Mouse (Mus musculus) intestine, embryonic 14.5 days (tissue): ENCODE measurements around the gene A030005K14Rik. TPM values are rescaled to one million over a fixed set of nuclear protein-coding genes. Genes with fewer than 3 reads are reported as not detected.

Source experiments
- ATAC-seq: fragments of 200-750 bp; cut with Nextera tagmentation; replicated peaks from 2 replicates; pipeline ENCODE4 v1.8.0; 2017; ENCODE audit warnings: low read depth, moderate number of reproducible peaks, moderate TSS enrichment, moderate library complexity; ENCODE audit not compliant: low FRiP score, low TSS enrichment
- DNase-seq: peaks from one replicate; pipeline ENCODE4 v3.0.0-alpha.2; 2018; ENCODE audit warnings: low spot score
- H3K27ac ChIP-seq: fragments of 300-500 bp; sonication (generic); 2 replicates; pipeline ENCODE4 v1.5.1; 2014; ENCODE audit warnings: low read depth, mild to moderate bottlenecking, control low read depth
- H3K27me3 ChIP-seq: fragments of 300-500 bp; sonication (generic); replicated peaks from 2 replicates; pipeline ENCODE4 v1.6.1; 2014; ENCODE audit warnings: low read length, control low read depth; ENCODE audit not compliant: control insufficient read depth, insufficient read depth
- H3K36me3 ChIP-seq: fragments of 300-500 bp; sonication (generic); 2 replicates; pipeline ENCODE4 v1.6.1; 2014; ENCODE audit warnings: low read length, control low read depth; ENCODE audit not compliant: control insufficient read depth, insufficient read depth
- H3K4me1 ChIP-seq: fragments of 300-500 bp; sonication (generic); replicated peaks from 2 replicates; pipeline ENCODE4 v1.6.1; 2014; ENCODE audit warnings: low read length, control low read depth, mixed read lengths; ENCODE audit not compliant: control insufficient read depth, insufficient read depth
- H3K4me2 ChIP-seq: fragments of 300-500 bp; sonication (generic); 2 replicates; pipeline ENCODE4 v1.6.1; 2014; ENCODE audit warnings: low read length
- H3K4me3 ChIP-seq: fragments of 300-500 bp; sonication (generic); 2 replicates; pipeline ENCODE4 v1.5.1; 2014; ENCODE audit warnings: low read depth, low read length, control low read depth, mixed read lengths
- H3K9ac ChIP-seq: fragments of 300-500 bp; sonication (generic); 2 replicates; pipeline ENCODE4 v1.6.1; 2014; ENCODE audit warnings: mild to moderate bottlenecking, low read length
- H3K9me3 ChIP-seq: fragments of 300-500 bp; sonication (generic); 2 replicates; pipeline ENCODE4 v1.6.1; 2016; ENCODE audit warnings: low read length, control low read depth; ENCODE audit not compliant: control insufficient read depth
- WGBS: fragments of 180-500 bp; shearing (Covaris S2); extraction: QIAGEN DNeasy Blood & Tissue Kit; methylation state at CpG from one replicate; pipeline ENCODE4 v1.1.7; 2014; 5-methylcytosine and 5-hydroxymethylcytosine counted together
- polyA plus RNA-seq: library from polyadenylated mRNA; unstranded; fragments of >200 nt; fragmentation: Nextera tagmentation; extraction: Ambion mirVana; gene quantifications from 2 replicates; pipeline ENCODE4 v1.2.1, GENCODE M21; 2014

The A030005K14Rik gene
- polyA plus RNA-seq, result not detected in 2 replicates

GRCm38 (mm10) chr1:83059278-83059677, at the start of gene A030005K14Rik:
TSS of gene A030005K14Rik (minus strand) at chr1:83059378.
- no peak for ATAC-seq
- WGBS, result 82% methylated on average over 9 of the region's 9 CpGs
- Histone ChIP-seq H3K36me3 (no peaks in the 10 kb centered on the region), H3K9ac (no peak within 1 kb of the TSS), H3K27ac (no peak within 1 kb of the TSS), H3K4me1 (no peaks in the 10 kb centered on the region), H3K9me3 (no peaks in the 10 kb centered on the region), H3K4me3 (no peak within 1 kb of the TSS), H3K4me2 (no peak within 1 kb of the TSS), H3K27me3 (no peaks in the 10 kb centered on the region)
- DNase-seq, result peak; percentile 16

DNA sequence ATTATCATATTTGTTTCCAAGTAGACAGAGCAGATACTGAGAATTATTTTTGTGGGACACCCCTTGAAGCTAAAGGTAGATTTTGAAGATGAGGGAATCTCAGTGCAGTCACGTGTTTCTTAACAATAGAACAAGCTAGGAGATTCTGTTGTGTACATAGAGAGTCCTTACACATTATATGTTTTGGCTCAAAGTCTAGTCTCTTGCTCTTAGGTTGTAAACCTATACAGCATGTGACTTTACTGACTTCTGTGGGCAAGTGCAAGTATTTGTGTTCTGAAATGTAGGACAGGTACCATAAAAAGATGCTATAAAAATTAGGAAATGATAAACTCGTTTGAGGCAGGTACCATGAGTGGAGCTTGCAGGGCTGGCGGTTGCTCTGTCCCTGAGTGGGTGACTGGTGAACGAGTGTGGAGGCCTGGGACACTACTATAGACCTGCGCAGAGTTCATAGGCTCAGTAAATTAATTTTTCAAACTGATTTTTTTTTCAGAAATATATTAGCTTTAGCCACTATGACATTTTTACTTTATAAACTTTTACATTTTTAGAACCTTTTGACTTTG, 48.3 kb upstream of the A030005K14Rik start:
- no peak overlapping the region for H3K9ac ChIP-seq
- H3K4me1 ChIP-seq, result no peaks in the 10 kb centered on the region; the same call in 1 of the 2 replicates
- peak; percentile 80 for ATAC-seq
- H3K4me2 ChIP-seq, result no peak overlapping the region
- DNase-seq, result no peak
- H3K27me3 ChIP-seq, result no peaks in the 10 kb centered on the region
- H3K9me3 ChIP-seq, result no peaks in the 10 kb centered on the region
- no peak overlapping the region for H3K4me3 ChIP-seq
- no peaks in the 10 kb centered on the region for H3K36me3 ChIP-seq
- no peak overlapping the region for H3K27ac ChIP-seq
- 72% methylated on average over 5 of the region's 5 CpGs for WGBS

GRCm38 (mm10) chr1:83105464-83105863, 46.3 kb upstream of the A030005K14Rik start:
- no peak for DNase-seq
- Histone ChIP-seq H3K9me3 (no peaks in the 10 kb centered on the region), H3K27me3 (no peaks in the 10 kb centered on the region), H3K4me1 (no peaks in the 10 kb centered on the region), H3K36me3 (no peaks in the 10 kb centered on the region), H3K27ac (no peak overlapping the region), H3K9ac (no peak overlapping the region), H3K4me2 (no peak overlapping the region), H3K4me3 (no peak overlapping the region)
- ATAC-seq, result no peak
- 66% methylated on average over 1 of the region's 1 CpGs for WGBS

- Histone ChIP-seq H3K4me3 (no peak overlapping the region), H3K27me3 (no peaks in the 10 kb centered on the region), H3K36me3 (no peaks in the 10 kb centered on the region), H3K9ac (no peak overlapping the region), H3K9me3 (no peaks in the 10 kb centered on the region), H3K4me2 (no peak overlapping the region), H3K4me1 (no peaks in the 10 kb centered on the region), H3K27ac (no peak overlapping the region)
- no peak for ATAC-seq
- no peak for DNase-seq
- 42% methylated on average over 3 of the region's 3 CpGs for WGBS
Measured at GRCm38 (mm10) chr1:83101891-83102290, 42.7 kb upstream of the A030005K14Rik start.

DNA sequence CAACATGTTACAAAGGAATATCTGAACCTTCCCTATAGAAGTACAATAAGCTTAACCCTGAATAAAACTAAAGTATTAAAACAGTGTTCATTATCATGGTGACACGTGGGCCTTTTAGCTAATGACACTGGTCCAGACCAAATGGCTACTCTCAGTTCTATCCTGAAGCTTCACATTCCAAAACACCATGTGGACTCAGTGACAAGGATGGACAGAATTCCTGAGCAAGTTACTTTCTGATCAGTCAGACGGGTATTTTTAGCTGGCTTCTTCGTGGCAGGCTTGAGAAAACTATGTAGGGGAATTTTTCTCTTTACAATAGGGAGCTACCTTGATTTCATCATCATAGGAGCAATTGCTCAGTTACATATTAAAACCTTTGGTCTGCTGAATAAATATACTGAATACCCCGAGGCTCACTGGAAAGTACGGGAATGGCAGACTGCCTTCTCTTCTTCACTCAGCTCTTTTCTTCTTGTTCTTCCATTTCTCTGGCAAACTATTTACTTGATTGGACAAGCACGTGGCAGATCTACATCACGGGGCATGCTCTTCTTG, 40.5 kb upstream of the A030005K14Rik start:
- no peak for ATAC-seq
- H3K4me2 ChIP-seq, result no peak overlapping the region
- 67% methylated on average over 7 of the region's 7 CpGs for WGBS

GRCm38 (mm10) chr1:83099160-83099559, 40.0 kb upstream of the A030005K14Rik start:
- Histone ChIP-seq H3K27ac (no peak overlapping the region), H3K9me3 (no peaks in the 10 kb centered on the region), H3K27me3 (no peaks in the 10 kb centered on the region), H3K4me2 (no peak overlapping the region), H3K9ac (no peak overlapping the region), H3K4me1 (no peaks in the 10 kb centered on the region), H3K4me3 (no peak overlapping the region), H3K36me3 (no peaks in the 10 kb centered on the region)
- no peak for ATAC-seq
- no peak for DNase-seq
- 83% methylated on average over 2 of the region's 2 CpGs for WGBS

More for the DNA sequence above, 40.5 kb upstream of the A030005K14Rik start:
- H3K9ac ChIP-seq, result no peak overlapping the region
- no peaks in the 10 kb centered on the region for H3K27me3 ChIP-seq
- H3K9me3 ChIP-seq, result no peaks in the 10 kb centered on the region
- no peak overlapping the region for H3K4me3 ChIP-seq
- no peak overlapping the region for H3K27ac ChIP-seq
- H3K36me3 ChIP-seq, result no peaks in the 10 kb centered on the region
- H3K4me1 ChIP-seq, result no peaks in the 10 kb centered on the region
- no peak for DNase-seq

- ATAC-seq, result no peak
- H3K4me3 ChIP-seq, result no peak overlapping the region
- no peak for DNase-seq
- H3K27me3 ChIP-seq, result no peaks in the 10 kb centered on the region
- no peak overlapping the region for H3K9ac ChIP-seq
- H3K9me3 ChIP-seq, result no peaks in the 10 kb centered on the region
- no peak overlapping the region for H3K4me2 ChIP-seq
- WGBS, result 80% methylated on average over 4 of the region's 4 CpGs
- no peak overlapping the region for H3K27ac ChIP-seq
- no peaks in the 10 kb centered on the region for H3K36me3 ChIP-seq
- no peaks in the 10 kb centered on the region for H3K4me1 ChIP-seq
Measured at GRCm38 (mm10) chr1:83096935-83097334, 37.8 kb upstream of the A030005K14Rik start.

DNA sequence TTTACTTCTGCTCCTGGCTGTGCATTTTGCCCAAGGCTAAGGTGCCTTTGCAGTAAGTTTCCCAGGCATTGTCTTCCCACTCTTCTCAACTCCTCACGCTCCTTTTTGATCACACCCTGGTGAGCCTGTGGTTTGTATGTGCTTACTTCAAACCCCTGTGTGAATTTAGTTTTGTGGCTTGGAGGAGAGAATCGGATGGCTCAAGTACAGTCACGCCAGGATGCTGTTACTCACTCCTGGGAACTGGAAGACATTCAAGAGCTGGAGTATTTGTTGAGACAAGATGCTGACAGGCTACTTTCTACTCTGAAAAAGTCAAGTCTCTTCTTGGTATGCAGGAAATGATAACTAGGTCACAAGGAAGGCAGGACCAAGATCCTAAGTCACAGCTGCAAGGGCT, 32.1 kb upstream of the A030005K14Rik start:
- H3K36me3 ChIP-seq, result no peaks in the 10 kb centered on the region
- no peak for ATAC-seq
- WGBS, result 65% methylated on average over 3 of the region's 3 CpGs
- H3K27ac ChIP-seq, result no peak overlapping the region
- H3K9ac ChIP-seq, result no peak overlapping the region
- no peaks in the 10 kb centered on the region for H3K27me3 ChIP-seq
- no peaks in the 10 kb centered on the region for H3K4me1 ChIP-seq
- DNase-seq, result no peak
- no peaks in the 10 kb centered on the region for H3K9me3 ChIP-seq
- no peak overlapping the region for H3K4me3 ChIP-seq
- H3K4me2 ChIP-seq, result no peak overlapping the region

- H3K4me3 ChIP-seq, result no peak overlapping the region
- ATAC-seq (no peak; the same call in 1 of the 2 replicates), DNase-seq (peak; percentile 9)
- H3K4me2 ChIP-seq, result no peak overlapping the region
- H3K27me3 ChIP-seq, result no peaks in the 10 kb centered on the region
- no peak overlapping the region for H3K27ac ChIP-seq
- 69% methylated on average over 2 of the region's 2 CpGs for WGBS
- H3K9ac ChIP-seq, result no peak overlapping the region
- H3K9me3 ChIP-seq, result no peaks in the 10 kb centered on the region
- no peaks in the 10 kb centered on the region for H3K36me3 ChIP-seq
- no peaks in the 10 kb centered on the region for H3K4me1 ChIP-seq
Measured at GRCm38 (mm10) chr1:83084790-83085189, 25.6 kb upstream of the A030005K14Rik start.
